Mouse (Mus musculus) gastrocnemius, postnatal 36 days (tissue): Measurements from ENCODE around the gene Mif. TPM values are rescaled to one million over a fixed set of nuclear protein-coding genes. Genes with fewer than 3 reads are reported as not detected.
"Not testable (repeated sequence)": the region's sequence is repeated elsewhere in the genome, so short reads cannot be mapped to it uniquely, and the experiment has no call there.

Experiments used
- DNase-seq, 2 experiments: peaks; one replicate each; pipeline ENCODE4 v3.0.0; 2022
- intact Hi-C: fragments of 180-260 bp; cut with DNase I; formaldehyde crosslinking; loops from one replicate; pipeline ENCODE4 v1.15.1; 2025
- long read RNA-seq, 2 experiments: library from polyadenylated mRNA; stranded (forward); transcript quantifications; one replicate each; pipeline ENCODE4 v2.0.0; 2021
- total RNA-seq, 2 experiments: library from RNA; stranded (reverse); gene quantifications; 2 replicates each; pipeline ENCODE4 v1.2.3; 2021

Gene Mif
- 100 to 1,000 TPM; 135 to 144 TPM for total RNA-seq
- long read RNA-seq, experiment 1, transcript Mif-201 (3 exons, 544 nt) = major isoform, 319 of 324 reads
- long read RNA-seq, experiment 1, partial matches to known transcripts = 3 of 324 reads
- long read RNA-seq, experiment 1, other reads (novel, unspliced or antisense) = 1 of 324 reads
- long read RNA-seq, experiment 2, transcript Mif-202 (2 exons, 600 nt) = minor isoform, 9 of 353 reads
- long read RNA-seq, experiment 2, transcript Mif-201 (3 exons, 544 nt) = major isoform, 338 of 353 reads
- long read RNA-seq, experiment 2, partial matches to known transcripts = 3 of 353 reads
- long read RNA-seq, experiment 2, other reads (novel, unspliced or antisense) = 3 of 353 reads

- DNase-seq = peak; percentile 78 to 80
- intact Hi-C loops = not testable (repeated sequence)
Measured at GRCm38 (mm10) chr10:75859786-75860470, at the start of gene Mif. Mif (minus strand) TSS chr10:75860240.

GRCm38 (mm10) chr10:75906882-75907281 is 46.8 kb upstream of the Mif start:
- DNase-seq = no peak
- intact Hi-C loops = no loop called here

GRCm38 (mm10) chr10:75904391-75904790 is 44.4 kb upstream of the Mif start:
- no peak for DNase-seq
- intact Hi-C loops = no loop called here

GRCm38 (mm10) chr10:75898846-75899245 is 38.8 kb upstream of the Mif start:
- peak; percentile 63 to 70 for DNase-seq
- intact Hi-C loops = loop anchor here (2.0 kb wide), 1 partner anchor 24 kb away; no protein-coding TSS in a partner anchor

GRCm38 (mm10) chr10:75898039-75898564 is 38.1 kb upstream of the Mif start:
- intact Hi-C loops = loop anchor here (2.0 kb wide), 1 partner anchor 25 kb away; no protein-coding TSS in a partner anchor
- no peak for DNase-seq

GRCm38 (mm10) chr10:75897373-75897772 is 37.3 kb upstream of the Mif start:
- intact Hi-C loops = loop anchor here (1.0 kb wide), 1 partner anchor 52 kb away; no protein-coding TSS in a partner anchor
- DNase-seq = peak; percentile 76 to 78

- intact Hi-C loops = no loop called here
- DNase-seq = no peak
Measured at GRCm38 (mm10) chr10:75896208-75896607, 36.2 kb upstream of the Mif start.

- intact Hi-C loops = no loop called here
- no peak for DNase-seq
Measured at GRCm38 (mm10) chr10:75895730-75896129, 35.7 kb upstream of the Mif start.

GRCm38 (mm10) chr10:75894601-75895000 is 34.6 kb upstream of the Mif start:
- DNase-seq = no peak
- intact Hi-C loops = no loop called here

GRCm38 (mm10) chr10:75893089-75893750 is 33.2 kb upstream of the Mif start, which contains the start of gene Derl3:
Derl3 (plus strand) TSS chr10:75893413.
- peak; percentile 75 to 76 for DNase-seq
- intact Hi-C loops = no loop called here

GRCm38 (mm10) chr10:75889406-75890153 is 29.5 kb upstream of the Mif start:
- intact Hi-C loops = no loop called here
- no peak for DNase-seq

- DNase-seq, intact Hi-C loops: not testable (repeated sequence)
Measured at GRCm38 (mm10) chr10:75887504-75887903, 27.5 kb upstream of the Mif start.

- no peak for DNase-seq
- intact Hi-C loops = loop anchor here (5.0 kb wide), 1 partner anchor 68 kb away; the partner anchor contains the start of gene Gm5134
Measured at GRCm38 (mm10) chr10:75884742-75885141, 24.7 kb upstream of the Mif start.

- intact Hi-C loops = loop anchor here (5.0 kb wide), 1 partner anchor 69 kb away; the partner anchor contains the start of gene Gm5134
- DNase-seq = peak; percentile 57 to 66
Measured at GRCm38 (mm10) chr10:75883232-75883552, 23.2 kb upstream of the Mif start.

GRCm38 (mm10) chr10:75882433-75883231 is 22.6 kb upstream of the Mif start:
- intact Hi-C loops = loop anchor here (5.0 kb wide), 1 partner anchor 70 kb away; the partner anchor contains the start of gene Gm5134
- no peak for DNase-seq

- intact Hi-C loops = loop anchor here (5.0 kb wide), 1 partner anchor 70 kb away; the partner anchor contains the start of gene Gm5134
- DNase-seq = no peak
Measured at GRCm38 (mm10) chr10:75881578-75882432, 21.8 kb upstream of the Mif start.

GRCm38 (mm10) chr10:75880771-75881577 is 20.9 kb upstream of the Mif start:
- DNase-seq = no peak
- intact Hi-C loops = loop anchor here (5.0 kb wide), 1 partner anchor 71 kb away; the partner anchor contains the start of gene Gm5134
